ENCODE assay signal across 17 mouse cellular contexts in the genomic region with DNA sequence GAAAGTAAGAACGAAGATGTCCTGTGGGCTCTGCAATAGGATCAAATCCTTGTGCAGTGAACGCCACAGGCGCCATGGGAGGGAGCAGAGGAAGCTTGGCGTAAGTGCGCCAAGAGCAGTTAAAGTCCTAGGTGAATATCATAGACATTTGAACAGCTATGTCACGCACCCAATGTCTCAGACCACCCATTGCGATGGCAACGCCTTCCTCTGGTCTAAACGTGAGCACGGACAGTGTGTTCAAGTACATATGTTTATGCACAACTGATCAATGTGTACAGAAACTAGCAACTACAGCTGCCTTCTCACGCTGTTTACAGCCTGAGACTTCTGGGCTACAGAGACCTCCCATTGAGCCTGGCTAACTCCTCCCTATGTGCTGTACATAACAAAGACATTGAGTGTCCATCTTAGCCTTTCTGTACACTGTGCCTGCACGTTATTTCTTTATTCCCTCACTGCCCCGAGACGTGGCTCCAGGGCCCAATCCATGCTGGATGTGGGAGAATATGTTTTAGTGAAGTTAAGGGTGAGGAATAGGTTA. TPM values are rescaled to one million over a fixed set of nuclear protein-coding genes. Genes with fewer than 3 reads are reported as not detected.
DNase-seq lines count a peak whose midpoint lies in the region; ATAC-seq and TF ChIP-seq lines count a peak whose summit lies in the region.
"Had no signal": no experiment of that assay in that cellular context is flagged by ENCODE, and none has a peak within 500 bp of the region (broad histone marks: within the 10 kb centered on the region; RNA-seq: fewer than 3 reads in every experiment).

No protein-coding gene starts in this region.

- peak; percentile 82 for DNase-seq in ZHBTc4 (ENCODE audit: low read depth, low spot score)
- no peak for DNase-seq in stomach, postnatal 0 days (ENCODE audit: low spot score)
- no peak for DNase-seq in cerebellum, postnatal 4 days (ENCODE audit: low spot score in 2 of 2)
- DNase-seq in left cerebral cortex, postnatal 36 days (ENCODE audit: low spot score in 2 of 2), result no peak
- DNase-seq: adrenal gland, postnatal 10 days; cerebellum, adult 11 months; cerebellum, adult 8-10 months; cerebellum, postnatal 14 days; gastrocnemius, postnatal 10 days had no signal

- 0 out of 2 replicates have a peak overlapping the region, but pooled peaks have one; percentile 10 for H3K4me3 ChIP-seq in E14TG2a.4 (replicated peaks; ENCODE audit: low read length)
- H3K4me3 ChIP-seq in ES-Bruce4 (ENCODE audit: low read depth, low read length), result peak overlapping the region; percentile 43
- H3K4me3 ChIP-seq in stomach, postnatal 0 days (ENCODE audit: low read depth, low read length), result no peak overlapping the region
- H3K4me3 ChIP-seq: embryonic facial prominence, embryonic 12.5 days; forebrain, embryonic 12.5 days; heart, embryonic 12.5 days; hindbrain, embryonic 10.5 days had no signal

- no peak for TF ChIP-seq EP300 in ES-Bruce4 (IDR thresholded peaks at IDR 0.05; ENCODE audit: insufficient read depth, low read depth, low read length)
- TF ChIP-seq EP300 in stomach, postnatal 0 days (optimal IDR thresholded peaks at IDR 0.05), result no peak

- H3K9ac ChIP-seq in ES-Bruce4 (ENCODE audit: low read depth, poor library complexity, severe bottlenecking), result no peak overlapping the region
- H3K9ac ChIP-seq in stomach, postnatal 0 days (ENCODE audit: low read length), result no peak overlapping the region
- H3K9ac ChIP-seq: embryonic facial prominence, embryonic 12.5 days; forebrain, embryonic 12.5 days; heart, embryonic 12.5 days; hindbrain, embryonic 14.5 days had no signal

- H3K9me3 ChIP-seq in E14TG2a.4 (ENCODE audit: low read length), result peaks cover 5% of the 10 kb centered on the region
- no peaks in the 10 kb centered on the region for H3K9me3 ChIP-seq in ES-Bruce4 (replicated peaks; ENCODE audit: control insufficient read depth, insufficient read depth, low read length, poor library complexity, severe bottlenecking)
- no peaks in the 10 kb centered on the region for H3K9me3 ChIP-seq in stomach, postnatal 0 days (ENCODE audit: control insufficient read depth, low read length)
- H3K9me3 ChIP-seq: embryonic facial prominence, embryonic 12.5 days; forebrain, embryonic 12.5 days; heart, embryonic 12.5 days; hindbrain, embryonic 10.5 days had no signal

- H3K27me3 ChIP-seq in E14TG2a.4 (ENCODE audit: insufficient read depth, low read length) (no peaks in the 10 kb centered on the region), ES-Bruce4 (ENCODE audit: control insufficient read depth, insufficient read depth, low read length, poor library complexity, severe bottlenecking) (no peaks in the 10 kb centered on the region)
- no peaks in the 10 kb centered on the region for H3K27me3 ChIP-seq in stomach, postnatal 0 days (ENCODE audit: control insufficient read depth, insufficient read depth, low read length)
- H3K27me3 ChIP-seq: embryonic facial prominence, embryonic 12.5 days; forebrain, embryonic 12.5 days had no signal

- no peak for TF ChIP-seq POLR2A in ES-Bruce4 (IDR thresholded peaks at IDR 0.05; ENCODE audit: insufficient read depth, low read length)

- TF ChIP-seq CTCF in E14TG2a.4 (conservative IDR thresholded peaks at IDR 0.05; ENCODE audit: low read length), result no peak
- no peak for TF ChIP-seq CTCF in ES-Bruce4 (IDR thresholded peaks at IDR 0.05; ENCODE audit: low read depth, low read length)
- no peak for TF ChIP-seq CTCF in stomach, postnatal 0 days (IDR thresholded peaks at IDR 0.05; ENCODE audit: low read depth)

- intact Hi-C loops in left cerebral cortex, postnatal 36 days (cut with DNase I), result no loop called here

- WGBS in stomach, postnatal 0 days, result 75% methylated on average over 14 of the region's 14 CpGs

- ATAC-seq in stomach, postnatal 0 days (ENCODE audit: low FRiP score, low TSS enrichment), result peak; percentile 42; the same call in 1 of the 2 replicates
- ATAC-seq: forebrain, embryonic 16.5 days had no signal

- H3K27ac ChIP-seq in ES-Bruce4 (ENCODE audit: insufficient read depth, low read length), result no peak overlapping the region
- peak overlapping the region; percentile 49 for H3K27ac ChIP-seq in stomach, postnatal 0 days (replicated peaks)
- H3K27ac ChIP-seq: embryonic facial prominence, embryonic 12.5 days; forebrain, embryonic 12.5 days; hindbrain, embryonic 10.5 days; hindbrain, embryonic 14.5 days had no signal

- H3K4me1 ChIP-seq in E14TG2a.4 (replicated peaks; ENCODE audit: low read depth, low read length) (peaks cover 51% of the 10 kb centered on the region), ES-Bruce4 (ENCODE audit: control insufficient read depth, insufficient read depth, low read length) (peaks cover 3% of the 10 kb centered on the region)
- H3K4me1 ChIP-seq in stomach, postnatal 0 days (replicated peaks; ENCODE audit: control insufficient read depth, insufficient read depth), result no peaks in the 10 kb centered on the region
- H3K4me1 ChIP-seq: embryonic facial prominence, embryonic 12.5 days; forebrain, embryonic 12.5 days; heart, embryonic 12.5 days; hindbrain, embryonic 10.5 days had no signal

- no peak overlapping the region for H3K4me2 ChIP-seq in stomach, postnatal 0 days (replicated peaks; ENCODE audit: low read depth)
- H3K4me2 ChIP-seq: embryonic facial prominence, embryonic 12.5 days; forebrain, embryonic 12.5 days; heart, embryonic 12.5 days; hindbrain, embryonic 14.5 days had no signal

- H3K36me3 ChIP-seq in E14TG2a.4 (ENCODE audit: insufficient read depth, low read length) (no peaks in the 10 kb centered on the region), ES-Bruce4 (ENCODE audit: control insufficient read depth, insufficient read depth, low read length, poor library complexity, severe bottlenecking) (no peaks in the 10 kb centered on the region)
- no peaks in the 10 kb centered on the region for H3K36me3 ChIP-seq in stomach, postnatal 0 days (ENCODE audit: control insufficient read depth, insufficient read depth, low read length)
- H3K36me3 ChIP-seq: embryonic facial prominence, embryonic 12.5 days; forebrain, embryonic 12.5 days; heart, embryonic 12.5 days; hindbrain, embryonic 10.5 days had no signal

RNA-seq across cellular contexts. Expression of a gene that starts 11.0 kb away (rescaled TPM):
- polyA plus RNA-seq in ES-Bruce4 (2011; ENCODE audit: insufficient read depth, insufficient read length, low read depth, missing spikeins), result not detected in 2 replicates
- 2.9 and 3.4 TPM in 2 replicates for polyA plus RNA-seq in stomach, postnatal 0 days (2015; fragmentation: Nextera tagmentation; extraction: Ambion mirVana)
- total RNA-seq in left cerebral cortex, postnatal 36 days (2021), result under 1 TPM; 0.41 to 0.44 TPM
- polyA plus RNA-seq: hindbrain, embryonic 14.5 days had no signal
